Mouse (Mus musculus): ENCODE measurements around the gene Mief1.

DNA sequence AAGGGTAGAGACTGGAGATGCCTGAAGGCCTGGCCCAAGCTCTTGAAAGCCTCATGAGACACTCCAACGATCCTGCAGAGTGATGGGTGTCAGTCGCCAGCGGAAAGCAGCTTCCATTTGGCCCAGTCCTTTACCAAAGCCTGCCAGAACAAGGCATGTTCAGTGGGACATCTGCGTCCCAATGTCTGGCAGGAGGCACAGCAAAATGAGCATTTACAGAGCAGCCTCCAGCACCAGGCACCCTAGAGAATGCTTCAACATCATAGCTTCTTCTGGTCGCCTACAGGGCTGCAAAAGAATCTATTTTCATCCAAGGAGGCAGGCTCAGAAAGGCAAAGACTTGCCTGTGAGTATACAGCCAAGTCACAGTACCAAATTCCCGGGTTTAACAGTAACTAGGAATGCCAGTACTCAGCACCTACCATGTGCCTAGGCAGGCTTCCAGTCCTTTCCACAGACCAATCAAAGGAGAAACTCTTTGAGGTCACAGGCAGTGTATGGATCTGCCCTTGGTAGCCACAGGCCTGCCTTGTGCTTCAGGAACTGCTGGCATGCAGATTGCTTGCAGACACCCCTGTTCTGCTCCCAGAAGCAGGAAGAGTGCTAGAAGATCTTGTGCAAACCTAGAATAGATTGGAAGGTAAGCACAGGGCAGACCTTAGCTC lies 31.6 kb upstream of the Mief1 start:
- TF ChIP-seq CTCF (IDR thresholded peaks at IDR 0.05; ENCODE audit: low read depth) (no peak), EP300 (IDR thresholded peaks at IDR 0.05; ENCODE audit: low read depth) (no peak)

Data from liver, postnatal 0 days (tissue).